10 mouse cellular contexts compared by ENCODE assay signal in the genomic region with DNA sequence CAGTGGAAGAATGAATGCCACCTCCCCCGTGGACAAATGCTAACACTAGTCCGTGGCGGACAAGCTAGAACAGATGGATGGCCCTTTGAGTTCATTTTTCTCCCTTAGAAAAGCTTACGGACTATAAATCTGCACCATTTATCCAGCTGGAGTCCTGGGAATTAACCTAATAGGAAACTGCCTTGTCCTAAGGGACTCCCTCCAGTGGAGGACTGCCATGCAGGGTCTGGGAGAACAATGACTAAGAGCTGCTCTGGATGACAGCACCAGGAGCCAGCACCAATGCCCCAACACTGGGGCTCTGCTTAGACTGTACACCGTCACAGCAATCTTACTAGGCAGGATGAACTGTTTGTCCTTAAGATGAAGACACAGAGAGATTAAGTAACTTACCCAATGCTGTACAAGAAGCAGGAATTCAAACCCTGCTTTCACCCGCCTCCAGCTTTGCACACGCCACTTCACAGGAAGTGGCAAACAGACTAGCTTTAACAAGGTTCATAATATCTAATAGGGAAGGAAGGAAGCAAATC. TPM values are rescaled to one million over a fixed set of nuclear protein-coding genes. Genes with fewer than 3 reads are reported as not detected.
DNase-seq lines count a peak whose midpoint lies in the region; ATAC-seq lines count a peak whose summit lies in the region.
"Had no signal": no experiment of that assay in that cellular context is flagged by ENCODE, and none has a peak within 500 bp of the region (broad histone marks: within the 10 kb centered on the region; RNA-seq: fewer than 3 reads in every experiment).

No protein-coding gene starts in this region.

- H3K9ac ChIP-seq in neural tube, embryonic 11.5 days (ENCODE audit: low read length) = no peak overlapping the region
- H3K9ac ChIP-seq: embryonic facial prominence, embryonic 12.5 days had no signal

- no peaks in the 10 kb centered on the region for H3K36me3 ChIP-seq in neural tube, embryonic 11.5 days (ENCODE audit: control insufficient read depth, insufficient read depth, low read length)
- H3K36me3 ChIP-seq: embryonic facial prominence, embryonic 12.5 days; hindbrain, embryonic 10.5 days had no signal

- H3K4me3 ChIP-seq in neural tube, embryonic 11.5 days (ENCODE audit: low read depth, low read length) = no peak overlapping the region
- H3K4me3 ChIP-seq: embryonic facial prominence, embryonic 12.5 days; hindbrain, embryonic 10.5 days had no signal

- H3K9me3 ChIP-seq in neural tube, embryonic 11.5 days (ENCODE audit: control insufficient read depth, low read length) = no peaks in the 10 kb centered on the region
- H3K9me3 ChIP-seq: embryonic facial prominence, embryonic 12.5 days; hindbrain, embryonic 10.5 days had no signal

- peak; percentile 69 for ATAC-seq in neural tube, embryonic 11.5 days (ENCODE audit: insufficient read depth, low FRiP score, low TSS enrichment)
- ATAC-seq in megakaryocyte progenitor cell, adult 5-6 weeks (replicated peaks; ENCODE audit: poor library complexity) = peak; percentile 30

- no peak overlapping the region for H3K4me2 ChIP-seq in neural tube, embryonic 11.5 days (ENCODE audit: low read depth)
- H3K4me2 ChIP-seq: embryonic facial prominence, embryonic 12.5 days had no signal

- no peak overlapping the region for H3K27ac ChIP-seq in neural tube, embryonic 11.5 days (ENCODE audit: low read depth, low read length)
- H3K27ac ChIP-seq: embryonic facial prominence, embryonic 12.5 days; hindbrain, embryonic 10.5 days had no signal

- peak; percentile 42 for DNase-seq in embryo, embryonic 10.5 days (ENCODE audit: low spot score)
- DNase-seq in embryo, embryonic 10 days (ENCODE audit: low spot score) = no peak
- peak; percentile 40 for DNase-seq in neural tube, embryonic 11.5 days (ENCODE audit: low spot score)
- no peak for DNase-seq in neural tube, embryonic 10.5 days (ENCODE audit: extremely low spot score, low spot score)
- peak; percentile 32 to 45 for DNase-seq in thymus, postnatal 36 days
- no peak for DNase-seq in frontal cortex, postnatal 10 days (ENCODE audit: low spot score in 2 of 2)
- no peak for DNase-seq in layer of hippocampus, adult 11-12 months (ENCODE audit: low spot score)

- 44% methylated on average over 7 of the region's 7 CpGs for WGBS in neural tube, embryonic 11.5 days

- H3K27me3 ChIP-seq in neural tube, embryonic 11.5 days (ENCODE audit: control insufficient read depth, insufficient read depth, low read length) = no peaks in the 10 kb centered on the region
- H3K27me3 ChIP-seq: embryonic facial prominence, embryonic 12.5 days had no signal

- peaks cover 3% of the 10 kb centered on the region; the same call in 1 of the 2 replicates for H3K4me1 ChIP-seq in neural tube, embryonic 11.5 days (ENCODE audit: control insufficient read depth, insufficient read depth, low read length)

RNA-seq across cellular contexts. Expression of a gene that starts 9.7 kb away (rescaled TPM):
- polyA plus RNA-seq in neural tube, embryonic 11.5 days (2014; fragmentation: Nextera tagmentation; extraction: Ambion mirVana) = 2.6 and 3.4 TPM in 2 replicates
- 1.9 and 2.9 TPM in 2 replicates for total RNA-seq in megakaryocyte progenitor cell, adult 5-6 weeks (2015)
- 1.00 and 3.3 TPM in 2 replicates for total RNA-seq in megakaryocyte progenitor cell, adult 5-6 weeks (2017)

Comparison
In these comparisons a context has a peak if more than half of its experiments do, and no peak if none do; other contexts are left out.
1. DNase-seq: peak in embryo, embryonic 10.5 days (single experiment), neural tube, embryonic 11.5 days (single experiment) and thymus, postnatal 36 days (2 of 2); none in embryo, embryonic 10 days (single experiment), neural tube, embryonic 10.5 days (single experiment), frontal cortex, postnatal 10 days (0 of 2) and layer of hippocampus, adult 11-12 months (single experiment).